Mouse (Mus musculus) brain, embryonic 14.5 days (tissue): ENCODE measurements at regions not wholly inside any gene's neighbourhood (a gene's known extent, or its start where the extent isn't known, plus 50 kb on each side); places are given as distances from the start of the nearest gene placed in this dataset.

Experiments
- CTCF ChIP-seq: fragments of 200-500 bp; IDR thresholded peaks from 2 replicates; pipeline ENCODE4 v1.5.1; 2012; ENCODE audit warnings: inconsistent platforms, mild to moderate bottlenecking, moderate library complexity, borderline replicate concordance; ENCODE audit not compliant: insufficient read depth, insufficient read length; ENCODE audit errors: extremely low read depth
- POLR2A ChIP-seq: fragments of 200-500 bp; IDR thresholded peaks from 2 replicates; pipeline ENCODE4 v1.6.1; 2012; ENCODE audit warnings: mild to moderate bottlenecking, inconsistent platforms, borderline replicate concordance; ENCODE audit not compliant: poor library complexity, insufficient read depth, insufficient read length, severe bottlenecking; ENCODE audit errors: extremely low read depth

DNA sequence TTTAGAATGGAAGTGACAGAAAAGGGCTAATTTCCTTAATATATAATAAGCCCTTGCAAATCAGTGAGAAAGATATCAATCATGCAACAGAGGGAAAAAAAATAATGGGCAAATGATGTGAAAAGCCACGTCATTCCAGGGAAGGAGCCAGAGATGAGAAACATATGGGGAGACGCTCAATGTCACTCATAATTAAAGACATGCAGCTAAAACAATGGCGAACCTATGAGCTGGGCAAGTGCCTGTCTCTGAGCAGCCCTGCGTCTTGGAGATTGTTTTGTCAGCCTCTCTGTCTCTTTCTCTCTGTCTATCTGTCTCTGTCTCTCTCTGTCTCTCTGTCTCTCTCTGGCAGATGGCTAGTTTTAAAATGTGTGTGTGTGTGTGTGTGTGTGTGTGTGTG is 360.1 kb downstream of the Zfp536 start:
- TF ChIP-seq CTCF: no peak
- TF ChIP-seq POLR2A: no peak
